Mouse (Mus musculus): Measurements from ENCODE around the gene Sh3bp5. TPM values are rescaled to one million over a fixed set of nuclear protein-coding genes. Genes with fewer than 3 reads are reported as not detected.

Sh3bp5 gene
- total and polyA plus RNA-seq, 3 experiments = 0.19 to 1.0 TPM; not detected in 1

GRCm38 (mm10) chr14:31416835-31417549, 18.9 kb downstream of the Sh3bp5 start:
- TF ChIP-seq GABPA (IDR thresholded peaks at IDR 0.05; ENCODE audit: low read depth, low read length) (no peak), ZNF384 (IDR thresholded peaks at IDR 0.05; ENCODE audit: low read depth, low read length) (no peak), USF1 (IDR thresholded peaks at IDR 0.05; ENCODE audit: low read depth, low read length) (no peak), MYC (IDR thresholded peaks at IDR 0.05; ENCODE audit: low read depth, low read length) (no peak), ZC3H11A (IDR thresholded peaks at IDR 0.05; ENCODE audit: low read depth, low read length) (no peak), JUND (IDR thresholded peaks at IDR 0.05; ENCODE audit: low read depth, low read length) (no peak), TCF12 (IDR thresholded peaks at IDR 0.05; ENCODE audit: low read depth, low read length) (no peak)
- H3K9me3 ChIP-seq (replicated peaks; ENCODE audit: insufficient read depth, low read length) = no peaks in the 10 kb centered on the region
- H3K36me3 ChIP-seq (ENCODE audit: control insufficient read depth in 1 of 2, insufficient read depth in 2 of 2, low read length in 2 of 2) = no peaks in the 10 kb centered on the region
- H3K79me2 ChIP-seq (ENCODE audit: control insufficient read depth, insufficient read depth, low read length, poor library complexity) = no peaks in the 10 kb centered on the region
- H3K27me3 ChIP-seq (ENCODE audit: control insufficient read depth in 1 of 2, insufficient read depth in 2 of 2, low read length in 2 of 2) = no peaks in the 10 kb centered on the region
- H3K4me1 ChIP-seq (ENCODE audit: control insufficient read depth in 1 of 2, insufficient read depth in 2 of 2, low read length in 2 of 2) = no peaks in the 10 kb centered on the region; a peak in 1 of 4 replicates
- no peak for DNase-seq (ENCODE audit: low read depth, low spot score)
- H3K4me3 ChIP-seq (ENCODE audit: control insufficient read depth in 1 of 2, insufficient read depth in 1 of 2, low read depth in 2 of 2, low read length in 2 of 2) = no peak overlapping the region
- no peak overlapping the region for H3K27ac ChIP-seq (ENCODE audit: control insufficient read depth, low read depth, low read length)
- no peak overlapping the region for H3K9ac ChIP-seq (ENCODE audit: control insufficient read depth, low read depth, low read length, poor library complexity, severe bottlenecking)

- Histone ChIP-seq H3K79me2 (ENCODE audit: control insufficient read depth, insufficient read depth, low read length, poor library complexity) (no peaks in the 10 kb centered on the region), H3K4me1 (ENCODE audit: control insufficient read depth in 1 of 2, insufficient read depth in 2 of 2, low read length in 2 of 2) (no peaks in the 10 kb centered on the region; a peak in 1 of 4 replicates), H3K27me3 (ENCODE audit: control insufficient read depth in 1 of 2, insufficient read depth in 2 of 2, low read length in 2 of 2) (no peaks in the 10 kb centered on the region), H3K9me3 (replicated peaks; ENCODE audit: insufficient read depth, low read length) (no peaks in the 10 kb centered on the region), H3K36me3 (ENCODE audit: control insufficient read depth in 1 of 2, insufficient read depth in 2 of 2, low read length in 2 of 2) (no peaks in the 10 kb centered on the region), H3K27ac (ENCODE audit: control insufficient read depth, low read depth, low read length) (no peak overlapping the region), H3K4me3 (ENCODE audit: control insufficient read depth in 1 of 2, insufficient read depth in 1 of 2, low read depth in 2 of 2, low read length in 2 of 2) (no peak overlapping the region), H3K9ac (ENCODE audit: control insufficient read depth, low read depth, low read length, poor library complexity, severe bottlenecking) (no peak overlapping the region)
- no peak for TF ChIP-seq TCF12 (IDR thresholded peaks at IDR 0.05; ENCODE audit: low read depth, low read length)
- TF ChIP-seq ELF1 (IDR thresholded peaks at IDR 0.05; ENCODE audit: low read depth, low read length) = no peak
- no peak for TF ChIP-seq BHLHE40 (IDR thresholded peaks at IDR 0.05; ENCODE audit: borderline replicate concordance, low read depth, low read length)
- no peak for TF ChIP-seq TAL1 (IDR thresholded peaks at IDR 0.05; ENCODE audit: low read length)
- no peak for TF ChIP-seq CHD2 (IDR thresholded peaks at IDR 0.05; ENCODE audit: low read length)
- no peak for TF ChIP-seq ZC3H11A (IDR thresholded peaks at IDR 0.05; ENCODE audit: low read depth, low read length)
- TF ChIP-seq USF1 (IDR thresholded peaks at IDR 0.05; ENCODE audit: low read depth, low read length) = no peak
- TF ChIP-seq MEF2A (IDR thresholded peaks at IDR 0.05; ENCODE audit: extremely low read depth, insufficient replicate concordance, low read depth, low read length, poor library complexity, severe bottlenecking) = no peak
- no peak for TF ChIP-seq EP300 (IDR thresholded peaks at IDR 0.05; ENCODE audit: low read depth in 1 of 2, low read length in 2 of 2)
- no peak for TF ChIP-seq TBP (IDR thresholded peaks at IDR 0.05; ENCODE audit: low read depth, low read length)
- no peak for TF ChIP-seq E2F4 (IDR thresholded peaks at IDR 0.05; ENCODE audit: borderline replicate concordance, low read depth, low read length)
- TF ChIP-seq UBTF (IDR thresholded peaks at IDR 0.05; ENCODE audit: borderline replicate concordance, insufficient read depth, low read depth, low read length) = no peak
- no peak for TF ChIP-seq CTCF (IDR thresholded peaks at IDR 0.05 in 2 of 3, conservative IDR thresholded peaks at IDR 0.05 in 1 of 3; ENCODE audit: control insufficient read depth in 1 of 3, insufficient read depth in 1 of 3, low read depth in 2 of 3, low read length in 3 of 3, poor library complexity in 1 of 3, severe bottlenecking in 1 of 3)
- no peak for TF ChIP-seq HCFC1 (IDR thresholded peaks at IDR 0.05; ENCODE audit: low read depth, low read length)
- TF ChIP-seq POLR2AphosphoS2 (IDR thresholded peaks at IDR 0.05; ENCODE audit: low read length) = no peak
- DNase-seq (ENCODE audit: low read depth, low spot score) = no peak
Measured at GRCm38 (mm10) chr14:31416411-31416810, 19.5 kb downstream of the Sh3bp5 start.

All from MEL (cell line).